12 mouse cellular contexts compared by ENCODE assay signal in the genomic region with DNA sequence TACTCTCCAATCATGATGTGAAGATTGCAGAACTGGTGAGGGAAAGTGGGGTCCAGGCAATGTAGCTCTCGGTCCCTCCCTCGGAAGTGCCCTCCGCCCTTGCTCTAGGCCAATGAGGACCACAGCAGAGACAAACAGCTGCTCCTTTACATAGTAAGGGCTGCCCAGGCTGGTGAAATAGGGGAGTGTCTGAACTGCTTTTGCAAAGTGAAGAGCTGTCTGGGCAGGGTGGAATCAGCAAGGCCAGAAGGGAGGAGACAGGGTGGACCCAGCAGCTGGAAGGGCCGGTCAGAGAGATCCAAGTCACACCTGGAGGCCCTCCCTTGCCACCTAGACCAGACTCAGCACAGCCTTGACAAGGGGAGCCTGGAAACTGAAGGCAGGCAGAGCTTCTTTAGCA. TPM values are rescaled to one million over a fixed set of nuclear protein-coding genes. Genes with fewer than 3 reads are reported as not detected.
A peak's percentile ranks its signal among the peaks of the same experiment; 100 is the strongest.
DNase-seq lines count a peak whose midpoint lies in the region; ATAC-seq lines count a peak whose summit lies in the region.
"Had no signal": no experiment of that assay in that cellular context is flagged by ENCODE, and none has a peak within 500 bp of the region (broad histone marks: within the 10 kb centered on the region; RNA-seq: fewer than 3 reads in every experiment).

No protein-coding gene starts in this region.

- no peaks in the 10 kb centered on the region for H3K9me3 ChIP-seq in embryonic facial prominence, embryonic 13.5 days
- H3K9me3 ChIP-seq in embryonic facial prominence, embryonic 10.5 days, result no peaks in the 10 kb centered on the region
- no peaks in the 10 kb centered on the region for H3K9me3 ChIP-seq in liver, embryonic 16.5 days (replicated peaks; ENCODE audit: control insufficient read depth, low read length)
- H3K9me3 ChIP-seq in stomach, embryonic 15.5 days, result no peaks in the 10 kb centered on the region
- H3K9me3 ChIP-seq: forebrain, embryonic 12.5 days had no signal

- peaks cover 21% of the 10 kb centered on the region for H3K4me1 ChIP-seq in embryonic facial prominence, embryonic 13.5 days
- H3K4me1 ChIP-seq in embryonic facial prominence, embryonic 10.5 days, result peaks cover 18% of the 10 kb centered on the region
- H3K4me1 ChIP-seq in liver, embryonic 16.5 days (ENCODE audit: control insufficient read depth, low read depth, low read length), result peaks cover 11% of the 10 kb centered on the region
- peaks cover 24% of the 10 kb centered on the region for H3K4me1 ChIP-seq in stomach, embryonic 15.5 days

- no peaks in the 10 kb centered on the region for H3K27me3 ChIP-seq in embryonic facial prominence, embryonic 13.5 days
- no peaks in the 10 kb centered on the region for H3K27me3 ChIP-seq in embryonic facial prominence, embryonic 10.5 days (replicated peaks; ENCODE audit: low read depth, poor library complexity, severe bottlenecking)
- H3K27me3 ChIP-seq in liver, embryonic 16.5 days (ENCODE audit: control insufficient read depth, insufficient read depth, low read depth, low read length), result no peaks in the 10 kb centered on the region
- no peaks in the 10 kb centered on the region for H3K27me3 ChIP-seq in stomach, embryonic 15.5 days (replicated peaks)
- H3K27me3 ChIP-seq: forebrain, embryonic 12.5 days had no signal

- 83% methylated on average over 4 of the region's 4 CpGs for WGBS in embryonic facial prominence, embryonic 13.5 days
- WGBS in embryonic facial prominence, embryonic 10.5 days, result 82% methylated on average over 4 of the region's 4 CpGs
- 80% methylated on average over 4 of the region's 4 CpGs for WGBS in liver, embryonic 16.5 days (ENCODE audit: insufficient replicate concordance)
- 55% methylated on average over 4 of the region's 4 CpGs for WGBS in stomach, embryonic 15.5 days

- H3K27ac ChIP-seq in embryonic facial prominence, embryonic 13.5 days, result peak overlapping the region; percentile 44; the same call in 1 of the 2 replicates
- no peak overlapping the region for H3K27ac ChIP-seq in embryonic facial prominence, embryonic 10.5 days (replicated peaks)
- peak overlapping the region; percentile 81 for H3K27ac ChIP-seq in liver, embryonic 16.5 days (ENCODE audit: low read length)
- H3K27ac ChIP-seq in stomach, embryonic 15.5 days, result peak overlapping the region; percentile 69
- H3K27ac ChIP-seq: forebrain, embryonic 12.5 days; kidney, postnatal 0 days had no signal

- no peak overlapping the region for H3K9ac ChIP-seq in embryonic facial prominence, embryonic 13.5 days
- H3K9ac ChIP-seq in liver, embryonic 16.5 days (ENCODE audit: low read depth, low read length), result peak overlapping the region; percentile 11; the same call in 1 of the 2 replicates
- no peak overlapping the region for H3K9ac ChIP-seq in stomach, embryonic 15.5 days
- H3K9ac ChIP-seq: forebrain, embryonic 12.5 days had no signal

- ATAC-seq in embryonic facial prominence, embryonic 13.5 days (ENCODE audit: insufficient number of reproducible peaks, insufficient read depth, low FRiP score, low TSS enrichment, low read depth), result no peak
- peak; percentile 92 for ATAC-seq in liver, embryonic 16.5 days (ENCODE audit: low read depth)
- ATAC-seq in stomach, embryonic 15.5 days (ENCODE audit: insufficient read depth, low FRiP score, low read depth), result peak; percentile 61; the same call in 1 of the 2 replicates

- H3K36me3 ChIP-seq in embryonic facial prominence, embryonic 13.5 days, result no peaks in the 10 kb centered on the region
- H3K36me3 ChIP-seq in embryonic facial prominence, embryonic 10.5 days (replicated peaks), result no peaks in the 10 kb centered on the region; the same call in 1 of the 2 replicates
- no peaks in the 10 kb centered on the region for H3K36me3 ChIP-seq in liver, embryonic 16.5 days (ENCODE audit: control insufficient read depth, insufficient read depth)
- H3K36me3 ChIP-seq in stomach, embryonic 15.5 days, result no peaks in the 10 kb centered on the region
- H3K36me3 ChIP-seq: forebrain, embryonic 12.5 days had no signal

- no peak for DNase-seq in embryonic facial prominence, embryonic 10.5 days (ENCODE audit: low spot score)
- peak; percentile 15 for DNase-seq in kidney, postnatal 10 days
- DNase-seq in kidney, postnatal 4 days, result no peak
- no peak for DNase-seq in adrenal gland, postnatal 10 days
- DNase-seq in gastrocnemius, postnatal 10 days, result no peak
- DNase-seq: adrenal gland, postnatal 25 days; cerebellum, postnatal 10 days had no signal

- H3K4me3 ChIP-seq in embryonic facial prominence, embryonic 13.5 days, result no peak overlapping the region
- H3K4me3 ChIP-seq in embryonic facial prominence, embryonic 10.5 days, result no peak overlapping the region
- H3K4me3 ChIP-seq in liver, embryonic 16.5 days (ENCODE audit: low read depth, low read length), result peak overlapping the region; percentile 42
- H3K4me3 ChIP-seq in stomach, embryonic 15.5 days (replicated peaks), result no peak overlapping the region
- H3K4me3 ChIP-seq: forebrain, embryonic 12.5 days had no signal

- no peak overlapping the region for H3K4me2 ChIP-seq in embryonic facial prominence, embryonic 13.5 days
- peak overlapping the region; percentile 34 for H3K4me2 ChIP-seq in liver, embryonic 16.5 days (ENCODE audit: low read depth, low read length)
- no peak overlapping the region for H3K4me2 ChIP-seq in stomach, embryonic 15.5 days
- H3K4me2 ChIP-seq: forebrain, embryonic 12.5 days had no signal

RNA-seq across cellular contexts. Expression of gene Mob2, which starts 34.9 kb away (rescaled TPM):
- 66.1 and 69.2 TPM in 2 replicates for polyA plus RNA-seq in embryonic facial prominence, embryonic 13.5 days (2015; fragmentation: Nextera tagmentation; extraction: Ambion mirVana)
- polyA plus RNA-seq in embryonic facial prominence, embryonic 10.5 days (2016; fragmentation: Nextera tagmentation; extraction: Ambion mirVana), result 67.4 and 68.0 TPM in 2 replicates
- polyA plus RNA-seq in liver, embryonic 16.5 days (2015; fragmentation: Nextera tagmentation; extraction: Ambion mirVana), result 58.9 and 60.7 TPM in 2 replicates
- 65.2 and 67.8 TPM in 2 replicates for polyA plus RNA-seq in stomach, embryonic 15.5 days (2015; fragmentation: Nextera tagmentation; extraction: Ambion mirVana)
- 10 to 100 TPM; 46.8 to 47.4 TPM for total RNA-seq in adrenal gland, postnatal 10 days (2021)
- total RNA-seq in gastrocnemius, postnatal 10 days (2021), result 10 to 100 TPM; 30.1 to 36.7 TPM
